Mouse (Mus musculus) heart, embryonic 14.5 days (tissue): ENCODE data around the gene Zfp839. TPM values are rescaled to one million over a fixed set of nuclear protein-coding genes. Genes with fewer than 3 reads are reported as not detected.

Source experiments
- ATAC-seq: fragments of 200-750 bp; cut with Nextera tagmentation; 2 replicates; pipeline ENCODE4 v1.8.0; 2017; ENCODE audit warnings: low read depth, moderate TSS enrichment; ENCODE audit not compliant: insufficient number of reproducible peaks, insufficient read depth, low FRiP score
- H3K27ac ChIP-seq, 2 experiments: fragments of 200-500 bp in 1 of 2; fragments of 300-500 bp in 1 of 2; sonication (generic) in 1 of 2; replicated peaks in 1 of 2; 2 replicates each; pipeline ENCODE4 v1.5.1; 2012 to 2014; ENCODE audit warnings: low read depth in 2 of 2, low read length in 2 of 2, control low read depth in 1 of 2, mild to moderate bottlenecking in 1 of 2, mixed read lengths in 1 of 2; ENCODE audit not compliant: control insufficient read depth in 1 of 2, insufficient read depth in 1 of 2
- H3K27me3 ChIP-seq: fragments of 300-500 bp; sonication (generic); 2 replicates; pipeline ENCODE4 v1.6.1; 2014; ENCODE audit warnings: mild to moderate bottlenecking, low read length, control low read depth; ENCODE audit not compliant: control insufficient read depth, insufficient read depth
- H3K36me3 ChIP-seq: fragments of 300-500 bp; sonication (generic); 2 replicates; pipeline ENCODE4 v1.6.1; 2014; ENCODE audit warnings: mild to moderate bottlenecking, control low read depth, low read length, mixed read lengths; ENCODE audit not compliant: control insufficient read depth, insufficient read depth
- H3K4me1 ChIP-seq, 2 experiments: fragments of 200-500 bp in 1 of 2; fragments of 300-500 bp in 1 of 2; sonication (generic) in 1 of 2; 2 replicates each; pipeline ENCODE4 v1.6.1; 2012 to 2014; ENCODE audit warnings: low read length in 2 of 2, control low read depth in 1 of 2, mixed read lengths in 1 of 2; ENCODE audit not compliant: control insufficient read depth in 2 of 2, insufficient read depth in 2 of 2
- H3K4me2 ChIP-seq: fragments of 300-500 bp; sonication (generic); 2 replicates; pipeline ENCODE4 v1.6.1; 2014; ENCODE audit warnings: mild to moderate bottlenecking, low read length
- H3K4me3 ChIP-seq, 2 experiments: fragments of 200-500 bp in 1 of 2; fragments of 300-500 bp in 1 of 2; sonication (generic) in 1 of 2; 2 replicates each; pipeline ENCODE4 v1.5.1; 2012 to 2014; ENCODE audit warnings: low read length in 2 of 2, mild to moderate bottlenecking in 2 of 2, control low read depth in 1 of 2, low read depth in 1 of 2, moderate library complexity in 1 of 2; ENCODE audit not compliant: control insufficient read depth in 1 of 2, insufficient read depth in 1 of 2
- H3K9ac ChIP-seq: fragments of 300-500 bp; sonication (generic); 2 replicates; pipeline ENCODE4 v1.6.1; 2014; ENCODE audit warnings: mild to moderate bottlenecking, low read length
- H3K9me3 ChIP-seq: fragments of 300-500 bp; sonication (generic); 2 replicates; pipeline ENCODE4 v1.6.1; 2016; ENCODE audit warnings: low read length, control low read depth; ENCODE audit not compliant: control insufficient read depth
- WGBS: fragments of 180-500 bp; shearing (Covaris S2); extraction: QIAGEN DNeasy Blood & Tissue Kit; methylation state at CpG from one replicate; pipeline ENCODE4 v1.1.7; 2014; 5-methylcytosine and 5-hydroxymethylcytosine counted together
- polyA plus RNA-seq: library from polyadenylated mRNA; unstranded; fragments of >200 nt; fragmentation: Nextera tagmentation; extraction: Ambion mirVana; gene quantifications from 2 replicates; pipeline ENCODE4 v1.2.1, GENCODE M21; 2014

Zfp839 gene
- polyA plus RNA-seq, 1 experiment from 2014 or later, result 4.6 TPM

DNA sequence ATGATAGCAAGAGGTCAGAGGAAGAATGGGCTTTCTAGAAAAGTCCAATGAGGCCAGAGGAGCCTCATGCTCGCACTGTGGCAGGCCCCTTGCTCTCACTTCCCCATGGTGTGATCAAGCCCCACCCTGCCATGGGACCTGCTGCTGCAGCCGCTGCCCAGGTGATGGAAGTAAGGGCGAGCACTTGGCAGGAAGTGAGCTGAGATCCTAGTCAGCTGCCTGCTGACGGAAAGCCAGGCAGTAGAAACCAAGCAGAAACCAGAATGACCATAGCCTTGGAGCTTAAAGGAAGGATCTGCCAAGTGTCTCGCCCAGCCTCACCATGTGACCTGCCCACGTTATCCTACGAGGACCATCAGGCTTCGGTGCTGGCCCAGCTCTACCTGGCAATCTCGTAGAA, 36.9 kb upstream of the Zfp839 start:
- Histone ChIP-seq H3K4me1 (peaks cover 6% of the 10 kb centered on the region in 2 experiments; a peak in 2 of 4 replicates), H3K36me3 (no peaks in the 10 kb centered on the region), H3K27ac (no peak overlapping the region), H3K4me2 (no peak overlapping the region), H3K27me3 (no peaks in the 10 kb centered on the region), H3K9ac (no peak overlapping the region), H3K4me3 (no peak overlapping the region), H3K9me3 (no peaks in the 10 kb centered on the region)
- ATAC-seq, result no peak
- WGBS, result 85% methylated on average over 9 of the region's 9 CpGs

DNA sequence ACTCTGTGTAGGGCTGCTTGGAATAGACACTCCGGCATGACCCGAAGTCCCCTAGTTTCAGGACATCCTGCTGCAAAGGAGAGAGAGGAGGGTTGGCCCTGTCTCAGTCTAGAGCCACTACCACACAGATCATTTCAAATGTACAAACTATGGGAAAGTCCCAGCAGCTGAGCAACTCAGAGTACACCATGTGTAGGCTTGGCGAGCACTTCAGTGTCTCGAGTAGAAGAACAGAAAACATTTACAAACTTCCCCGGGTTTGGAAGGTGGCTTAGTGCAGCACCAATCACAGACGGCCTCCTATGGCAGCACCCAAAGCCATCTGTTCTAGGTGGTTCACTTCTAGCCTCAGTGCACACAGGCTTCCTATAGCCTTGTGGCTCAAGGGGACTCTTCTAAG, 36.4 kb upstream of the Zfp839 start:
- peaks cover 6% of the 10 kb centered on the region in 2 experiments; a peak in 2 of 4 replicates for H3K4me1 ChIP-seq
- no peak overlapping the region for H3K27ac ChIP-seq
- no peaks in the 10 kb centered on the region for H3K36me3 ChIP-seq
- H3K9ac ChIP-seq, result no peak overlapping the region
- no peak for ATAC-seq
- H3K9me3 ChIP-seq, result no peaks in the 10 kb centered on the region
- no peaks in the 10 kb centered on the region for H3K27me3 ChIP-seq
- no peak overlapping the region for H3K4me3 ChIP-seq
- no peak overlapping the region for H3K4me2 ChIP-seq
- 91% methylated on average over 6 of the region's 6 CpGs for WGBS

DNA sequence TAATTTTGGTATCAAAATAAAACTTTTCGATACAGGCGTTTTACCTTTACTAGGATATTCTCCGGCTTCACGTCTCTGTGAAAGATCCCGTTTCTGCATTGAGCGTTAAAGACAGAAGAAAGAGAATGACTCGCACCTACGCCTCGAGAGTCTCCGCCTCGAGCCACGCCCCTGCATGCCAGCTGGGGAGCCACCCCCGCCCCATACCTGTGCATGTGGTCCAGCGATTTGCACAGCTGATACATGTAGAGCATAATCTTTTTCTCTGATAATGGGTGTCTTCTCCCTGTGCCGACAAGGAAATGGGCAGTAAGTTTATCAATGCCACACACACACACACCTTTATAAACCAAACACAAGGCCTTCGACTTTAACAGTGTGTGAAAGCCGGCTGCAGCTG, 35.1 kb upstream of the Zfp839 start:
- H3K4me1 ChIP-seq, result peaks cover 2 to 5% of the 10 kb centered on the region in 2 experiments; a peak in 2 of 4 replicates

DNA sequence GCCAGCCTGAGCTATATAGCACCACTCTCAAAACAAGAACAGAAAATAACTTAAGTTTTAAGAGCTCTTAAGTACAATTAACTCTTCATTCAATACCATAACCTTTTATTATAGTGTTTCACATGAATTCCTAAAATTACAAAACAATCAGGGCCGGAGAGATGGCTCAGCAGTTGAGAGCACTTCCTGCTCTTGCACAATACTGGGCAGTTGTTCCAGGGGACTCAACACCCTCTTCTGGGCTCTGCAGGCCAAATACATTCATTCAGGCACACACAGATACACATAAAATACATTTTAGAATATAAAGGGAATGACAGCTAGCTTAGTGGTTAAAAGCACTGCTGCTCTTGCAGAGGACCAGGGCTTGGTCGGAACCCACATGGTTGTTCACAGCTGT, 33.2 kb upstream of the Zfp839 start:
- Histone ChIP-seq H3K4me2 (no peak overlapping the region), H3K4me3 (no peak overlapping the region), H3K27ac (no peak overlapping the region), H3K27me3 (no peaks in the 10 kb centered on the region), H3K36me3 (no peaks in the 10 kb centered on the region), H3K9ac (no peak overlapping the region), H3K4me1 (no peaks in the 10 kb centered on the region), H3K9me3 (no peaks in the 10 kb centered on the region)
- ATAC-seq, result no peak
- 81% methylated on average over 2 of the region's 2 CpGs for WGBS

More for the DNA sequence above, 35.1 kb upstream of the Zfp839 start:
- H3K4me2 ChIP-seq, result no peak overlapping the region
- H3K4me3 ChIP-seq, result no peak overlapping the region
- H3K9me3 ChIP-seq, result no peaks in the 10 kb centered on the region
- H3K9ac ChIP-seq, result no peak overlapping the region
- 65% methylated on average over 17 of the region's 17 CpGs for WGBS
- no peak for ATAC-seq
- no peaks in the 10 kb centered on the region for H3K27me3 ChIP-seq
- no peaks in the 10 kb centered on the region for H3K36me3 ChIP-seq
- H3K27ac ChIP-seq, result no peak overlapping the region

DNA sequence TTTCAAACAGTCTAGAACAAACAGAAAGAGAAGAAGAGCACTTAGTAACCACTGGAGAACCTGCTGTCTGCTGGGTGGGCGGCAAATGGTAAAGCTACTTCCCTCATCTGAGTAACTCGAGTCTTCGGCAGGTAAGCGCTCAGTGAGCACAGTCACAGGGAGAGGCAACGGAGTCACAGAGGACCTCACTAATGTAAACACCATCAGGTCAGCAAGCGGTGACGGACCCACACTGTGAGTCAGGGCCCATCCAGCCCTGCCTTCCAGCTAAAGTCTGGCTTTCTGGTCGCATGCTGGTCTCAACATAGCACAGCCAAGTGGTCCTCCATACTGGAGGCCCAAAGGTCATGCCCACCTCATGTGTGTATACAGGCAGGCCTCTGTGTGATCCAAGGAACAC, 30.7 kb upstream of the Zfp839 start:
- H3K9ac ChIP-seq, result no peak overlapping the region
- 68% methylated on average over 8 of the region's 8 CpGs for WGBS
- no peaks in the 10 kb centered on the region for H3K9me3 ChIP-seq

DNA sequence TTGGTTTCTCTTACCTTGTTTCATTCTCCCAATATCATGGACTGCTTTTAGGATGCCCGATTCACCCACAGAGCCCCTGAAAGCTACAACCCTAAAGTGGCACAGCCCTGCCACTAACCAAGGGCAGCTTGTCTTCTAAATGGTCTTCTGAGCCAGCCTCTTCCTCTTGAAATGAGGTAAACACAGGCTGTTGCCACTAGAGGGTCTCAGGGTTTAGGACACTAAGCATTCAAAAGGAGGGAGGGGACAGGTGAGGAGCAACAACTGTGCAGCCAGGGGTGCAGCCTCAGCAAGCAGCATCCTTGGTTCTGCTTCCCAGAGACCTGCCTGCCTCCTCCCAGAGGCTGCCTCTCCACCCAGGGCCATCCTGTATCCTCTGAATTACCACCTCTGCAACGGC, 28.3 kb upstream of the Zfp839 start:
- Histone ChIP-seq H3K36me3 (no peaks in the 10 kb centered on the region), H3K4me2 (no peak overlapping the region), H3K9me3 (no peaks in the 10 kb centered on the region), H3K4me1 (no peaks in the 10 kb centered on the region), H3K9ac (no peak overlapping the region), H3K27me3 (no peaks in the 10 kb centered on the region), H3K4me3 (no peak overlapping the region), H3K27ac (no peak overlapping the region)
- 87% methylated on average over 2 of the region's 2 CpGs for WGBS
- ATAC-seq, result no peak

More for the DNA sequence above, 30.7 kb upstream of the Zfp839 start:
- Histone ChIP-seq H3K36me3 (no peaks in the 10 kb centered on the region), H3K27me3 (no peaks in the 10 kb centered on the region), H3K4me2 (no peak overlapping the region), H3K27ac (no peak overlapping the region), H3K4me3 (no peak overlapping the region), H3K4me1 (no peaks in the 10 kb centered on the region)
- no peak for ATAC-seq

DNA sequence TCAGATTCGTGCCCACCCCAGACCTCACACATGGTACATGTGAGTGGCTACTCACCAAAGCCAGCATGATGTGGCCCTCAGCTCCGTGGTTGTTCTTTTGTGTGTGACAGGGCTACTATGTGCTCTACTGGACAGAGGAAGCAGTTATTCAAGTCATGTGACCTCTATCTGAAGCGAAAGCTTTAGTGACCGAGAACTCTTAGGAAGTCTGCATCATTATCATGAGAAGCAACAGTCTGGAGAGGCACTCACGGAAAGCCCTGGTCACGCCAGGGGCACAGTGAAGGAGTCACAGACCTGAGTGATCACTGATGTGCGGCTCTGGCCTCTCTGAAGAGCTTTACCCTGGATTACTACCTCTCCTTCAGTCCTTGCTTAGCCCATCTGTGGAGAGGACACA, 27.7 kb upstream of the Zfp839 start:
- ATAC-seq, result no peak
- Histone ChIP-seq H3K27me3 (no peaks in the 10 kb centered on the region), H3K9me3 (no peaks in the 10 kb centered on the region), H3K36me3 (no peaks in the 10 kb centered on the region), H3K27ac (no peak overlapping the region), H3K9ac (no peak overlapping the region), H3K4me3 (no peak overlapping the region), H3K4me2 (no peak overlapping the region), H3K4me1 (no peaks in the 10 kb centered on the region)
- 74% methylated on average over 7 of the region's 7 CpGs for WGBS

DNA sequence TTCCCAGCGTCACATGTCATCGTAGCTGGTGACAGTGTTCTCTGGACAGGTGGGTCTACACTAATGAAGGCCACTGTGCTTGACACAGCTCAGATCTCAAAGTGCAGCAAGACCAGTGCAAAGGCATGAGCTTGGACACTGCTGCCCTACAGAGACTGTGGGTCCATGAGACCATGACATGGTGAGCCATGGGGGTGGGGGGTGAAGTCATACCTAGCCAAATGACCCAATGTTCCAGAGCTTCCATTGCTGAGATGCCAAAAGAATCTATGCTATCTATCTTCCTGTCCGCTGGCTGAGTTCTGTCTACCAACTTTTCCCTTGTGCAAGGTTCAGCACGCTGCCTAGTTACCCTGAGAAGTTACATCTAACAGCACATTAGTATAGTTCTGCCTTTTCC, 21.1 kb upstream of the Zfp839 start:
- Histone ChIP-seq H3K27me3 (no peaks in the 10 kb centered on the region), H3K9ac (no peak overlapping the region), H3K27ac (no peak overlapping the region), H3K4me3 (no peak overlapping the region), H3K4me1 (no peaks in the 10 kb centered on the region), H3K9me3 (no peaks in the 10 kb centered on the region), H3K36me3 (no peaks in the 10 kb centered on the region), H3K4me2 (no peak overlapping the region)
- ATAC-seq, result no peak
- WGBS, result 87% methylated on average over 4 of the region's 4 CpGs
